Mouse (Mus musculus) limb, embryonic 14.5 days (tissue): ENCODE results near the gene Nab2. TPM values are rescaled to one million over a fixed set of nuclear protein-coding genes. Genes with fewer than 3 reads are reported as not detected.

Source experiments
- ATAC-seq: fragments of 200-750 bp; cut with Nextera tagmentation; 2 replicates; pipeline ENCODE4 v1.8.0; 2017; ENCODE audit warnings: low read depth, moderate number of reproducible peaks, moderate TSS enrichment; ENCODE audit not compliant: low FRiP score
- DNase-seq: peaks from one replicate; pipeline ENCODE4 v3.0.0-alpha.2; 2015; ENCODE audit warnings: low spot score
- H3K27ac ChIP-seq: fragments of 300-500 bp; sonication (generic); replicated peaks from 2 replicates; pipeline ENCODE4 v1.5.1; 2014; ENCODE audit warnings: low read depth, mild to moderate bottlenecking, low read length, moderate library complexity, mixed read lengths
- H3K27me3 ChIP-seq: fragments of 300-500 bp; sonication (generic); 2 replicates; pipeline ENCODE4 v1.6.1; 2014; ENCODE audit warnings: low read length, mixed read lengths; ENCODE audit not compliant: control insufficient read depth, insufficient read depth
- H3K36me3 ChIP-seq: fragments of 300-500 bp; sonication (generic); 2 replicates; pipeline ENCODE4 v1.6.1; 2014; ENCODE audit warnings: mild to moderate bottlenecking, low read length, moderate library complexity, mixed read lengths; ENCODE audit not compliant: control insufficient read depth, insufficient read depth
- H3K4me1 ChIP-seq: fragments of 300-500 bp; sonication (generic); 2 replicates; pipeline ENCODE4 v1.6.1; 2014; ENCODE audit warnings: antibody characterized with exemption, low read length, mixed read lengths; ENCODE audit not compliant: control insufficient read depth, insufficient read depth
- H3K4me2 ChIP-seq: fragments of 300-500 bp; sonication (generic); replicated peaks from 2 replicates; pipeline ENCODE4 v1.6.1; 2014; ENCODE audit warnings: low read depth, mild to moderate bottlenecking, low read length, moderate library complexity; ENCODE audit not compliant: severe bottlenecking
- H3K4me3 ChIP-seq: fragments of 300-500 bp; sonication (generic); replicated peaks from 2 replicates; pipeline ENCODE4 v1.5.1; 2014; ENCODE audit warnings: low read length
- H3K9ac ChIP-seq: fragments of 300-500 bp; sonication (generic); 2 replicates; pipeline ENCODE4 v1.6.1; 2014; ENCODE audit warnings: mild to moderate bottlenecking, low read depth, low read length, moderate library complexity; ENCODE audit not compliant: severe bottlenecking
- H3K9me3 ChIP-seq: fragments of 300-500 bp; sonication (generic); 2 replicates; pipeline ENCODE4 v1.6.1; 2016; ENCODE audit warnings: low read length; ENCODE audit not compliant: control insufficient read depth
- POLR2A ChIP-seq: fragments of 200-500 bp; IDR thresholded peaks from 2 replicates; pipeline ENCODE4 v1.8.0; 2012; ENCODE audit warnings: inconsistent platforms, mild to moderate bottlenecking, moderate library complexity, borderline replicate concordance; ENCODE audit not compliant: insufficient read depth, insufficient read length; ENCODE audit errors: extremely low read depth
- WGBS: fragments of 180-500 bp; shearing (Covaris S2); extraction: QIAGEN DNeasy Blood & Tissue Kit; methylation state at CpG from one replicate; pipeline ENCODE4 v1.1.7; 2014; 5-methylcytosine and 5-hydroxymethylcytosine counted together
- polyA plus RNA-seq, 2 experiments: library from polyadenylated mRNA; depleted of rRNA in 1 of 2; stranded (reverse) in 1 of 2; unstranded in 1 of 2; fragments of >200 nt; fragmentation: Nextera tagmentation in 1 of 2; extraction: Ambion mirVana in 1 of 2; gene quantifications; 2 replicates each; pipeline versions ENCODE4 v1.2.1 to v1.2.3; 2012 to 2014

The Nab2 gene
- polyA plus RNA-seq, 2 experiments: 16.4 to 64.5 TPM

DNA sequence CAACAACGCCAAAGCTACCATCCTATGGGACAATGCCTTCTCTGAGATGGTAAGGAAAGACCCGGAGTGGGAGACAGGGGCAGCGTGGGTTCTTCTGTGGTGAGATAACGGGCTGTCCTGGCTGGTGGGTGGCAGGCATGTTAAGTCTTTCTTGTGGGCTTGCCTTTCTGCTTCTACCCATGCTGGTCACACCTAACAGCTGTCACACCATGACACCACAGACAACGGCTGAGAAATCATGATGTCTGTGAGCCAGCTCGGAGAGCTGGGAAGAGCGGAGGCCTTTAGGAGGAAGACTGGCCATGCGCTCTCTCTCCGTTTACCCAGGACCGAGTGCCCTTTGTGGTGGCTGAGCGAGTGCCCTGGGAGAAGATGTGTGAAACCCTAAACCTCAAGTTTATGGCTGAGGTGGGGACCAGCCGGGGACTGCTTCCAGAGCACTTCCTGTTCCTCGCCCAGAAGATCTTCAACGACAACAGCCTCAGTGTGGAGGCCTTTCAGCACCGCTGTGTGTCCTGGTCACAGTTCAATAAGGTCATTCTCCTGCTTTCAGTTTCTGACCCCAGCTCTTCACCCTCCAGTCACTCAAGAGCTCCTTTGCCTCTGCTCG lies 13.3 kb downstream of the Nab2 start:
- Histone ChIP-seq H3K27me3 (no peaks in the 10 kb centered on the region), H3K9me3 (no peaks in the 10 kb centered on the region), H3K36me3 (peaks cover 19% of the 10 kb centered on the region), H3K27ac (no peak overlapping the region), H3K4me2 (no peak overlapping the region), H3K9ac (no peak overlapping the region), H3K4me3 (no peak overlapping the region), H3K4me1 (no peaks in the 10 kb centered on the region)
- DNase-seq: no peak
- TF ChIP-seq POLR2A: no peak
- ATAC-seq: no peak
- WGBS: 57% methylated on average over 16 of the region's 16 CpGs

- DNase-seq (peak; percentile 1), ATAC-seq (no peak)
- H3K4me2 ChIP-seq: no peak overlapping the region; the same call in 1 of the 2 replicates
- H3K36me3 ChIP-seq: peaks cover 12% of the 10 kb centered on the region
- no peak overlapping the region for H3K4me3 ChIP-seq
- WGBS: 51% methylated on average over 21 of the region's 21 CpGs
- no peaks in the 10 kb centered on the region for H3K4me1 ChIP-seq
- no peaks in the 10 kb centered on the region for H3K27me3 ChIP-seq
- H3K9me3 ChIP-seq: no peaks in the 10 kb centered on the region
- no peak for TF ChIP-seq POLR2A
- no peak overlapping the region for H3K27ac ChIP-seq
- peak overlapping the region; percentile 16; the same call in 1 of the 2 replicates for H3K9ac ChIP-seq
Observed at GRCm38 (mm10) chr10:127652906-127653638, 15.3 kb downstream of the Nab2 start.

- TF ChIP-seq POLR2A: no peak
- no peak overlapping the region for H3K27ac ChIP-seq
- 68% methylated on average over 2 of the region's 2 CpGs for WGBS
- no peak overlapping the region for H3K4me2 ChIP-seq
- H3K4me3 ChIP-seq: no peak overlapping the region
- no peak for DNase-seq
- no peaks in the 10 kb centered on the region for H3K9me3 ChIP-seq
- no peaks in the 10 kb centered on the region; the same call in 1 of the 2 replicates for H3K36me3 ChIP-seq
- H3K9ac ChIP-seq: no peak overlapping the region
- H3K4me1 ChIP-seq: peaks cover 13% of the 10 kb centered on the region
- H3K27me3 ChIP-seq: no peaks in the 10 kb centered on the region
- no peak for ATAC-seq
Observed at GRCm38 (mm10) chr10:127645791-127646190, 22.6 kb downstream of the Nab2 start.

- ATAC-seq: peak; percentile 48; the same call in 1 of the 2 replicates
- TF ChIP-seq POLR2A: no peak
Observed at GRCm38 (mm10) chr10:127643553-127644238, 24.7 kb downstream of the Nab2 start.

More at GRCm38 (mm10) chr10:127643553-127644238, 24.7 kb downstream of the Nab2 start:
- peak overlapping the region; percentile 69 for H3K9ac ChIP-seq
- WGBS: under 1% methylated on average over 25 of the region's 25 CpGs
- peak overlapping the region; percentile 48 for H3K4me3 ChIP-seq
- H3K4me2 ChIP-seq: peak overlapping the region; percentile 57
- H3K4me1 ChIP-seq: peaks cover 13% of the 10 kb centered on the region
- H3K27ac ChIP-seq: peak overlapping the region; percentile 77
- H3K36me3 ChIP-seq: no peaks in the 10 kb centered on the region
- DNase-seq: peak; percentile 75
- no peaks in the 10 kb centered on the region for H3K27me3 ChIP-seq
- no peaks in the 10 kb centered on the region for H3K9me3 ChIP-seq
